Mouse (Mus musculus): Measurements from ENCODE around the gene Masp2.

GRCm38 (mm10) chr4:148651045-148651444 lies 48.7 kb downstream of the Masp2 start:
- TF ChIP-seq POLR2A (IDR thresholded peaks at IDR 0.05; ENCODE audit: borderline replicate concordance, insufficient read depth, low read length): no peak
- TF ChIP-seq CTCF (IDR thresholded peaks at IDR 0.05; ENCODE audit: borderline replicate concordance, insufficient read depth, low read depth, low read length): no peak
